In genomic region chr4:117623025-117623424, GRCm38 (mm10) we compare ENCODE assay signal across 27 mouse cellular contexts. TPM values are rescaled to one million over a fixed set of nuclear protein-coding genes. Genes with fewer than 3 reads are reported as not detected.
DNase-seq lines count a peak whose midpoint lies in the region; ATAC-seq and TF ChIP-seq lines count a peak whose summit lies in the region.
"Had no signal": no experiment of that assay in that cellular context is flagged by ENCODE, and none has a peak within 500 bp of the region (broad histone marks: within the 10 kb centered on the region; RNA-seq: fewer than 3 reads in every experiment).

No protein-coding gene starts in this region.

- no peak for TF ChIP-seq EP300 in lung, postnatal 0 days (IDR thresholded peaks at IDR 0.05)

- TF ChIP-seq CTCF in lung, postnatal 0 days (IDR thresholded peaks at IDR 0.05), result no peak
- no peak for TF ChIP-seq CTCF in lung, adult 2 months (IDR thresholded peaks at IDR 0.05; ENCODE audit: insufficient read depth, low read length)

- no peak for TF ChIP-seq POLR2A in lung, adult 2 months (IDR thresholded peaks at IDR 0.05; ENCODE audit: borderline replicate concordance, extremely low read depth, low read depth, low read length)

- H3K4me2 ChIP-seq in heart, embryonic 12.5 days, result no peak overlapping the region
- H3K4me2 ChIP-seq in lung, postnatal 0 days (replicated peaks; ENCODE audit: low read depth, low read length), result no peak overlapping the region
- no peak overlapping the region for H3K4me2 ChIP-seq in stomach, embryonic 16.5 days (ENCODE audit: low read depth, low read length)
- H3K4me2 ChIP-seq: hindbrain, embryonic 13.5 days; kidney, embryonic 15.5 days; liver, embryonic 13.5 days; lung, embryonic 15.5 days; neural tube, embryonic 13.5 days had no signal

- no peak overlapping the region for H3K4me3 ChIP-seq in heart, embryonic 12.5 days
- no peak overlapping the region for H3K4me3 ChIP-seq in lung, postnatal 0 days (ENCODE audit: low read depth, low read length)
- H3K4me3 ChIP-seq in lung, adult 2 months (replicated peaks; ENCODE audit: extremely low read depth, low read depth, low read length), result no peak overlapping the region
- H3K4me3 ChIP-seq in stomach, embryonic 16.5 days (replicated peaks; ENCODE audit: low read length), result no peak overlapping the region
- H3K4me3 ChIP-seq: forebrain, embryonic 10.5 days; hindbrain, embryonic 13.5 days; kidney, embryonic 15.5 days; liver, embryonic 13.5 days; lung, embryonic 15.5 days; myocyte; neural tube, embryonic 13.5 days had no signal

- H3K9ac ChIP-seq in heart, embryonic 12.5 days, result no peak overlapping the region
- no peak overlapping the region for H3K9ac ChIP-seq in lung, postnatal 0 days (replicated peaks; ENCODE audit: low read depth)
- no peak overlapping the region for H3K9ac ChIP-seq in stomach, embryonic 16.5 days (ENCODE audit: low read length)
- H3K9ac ChIP-seq: hindbrain, embryonic 13.5 days; kidney, embryonic 15.5 days; liver, embryonic 13.5 days; lung, embryonic 15.5 days; neural tube, embryonic 13.5 days had no signal

- no peaks in the 10 kb centered on the region for H3K9me3 ChIP-seq in heart, embryonic 12.5 days (replicated peaks)
- H3K9me3 ChIP-seq in lung, postnatal 0 days (ENCODE audit: low read length), result no peaks in the 10 kb centered on the region
- H3K9me3 ChIP-seq in stomach, embryonic 16.5 days (replicated peaks; ENCODE audit: control insufficient read depth, low read length), result no peaks in the 10 kb centered on the region
- H3K9me3 ChIP-seq: forebrain, embryonic 10.5 days; hindbrain, embryonic 13.5 days; kidney, embryonic 15.5 days; liver, embryonic 13.5 days; lung, embryonic 15.5 days; neural tube, embryonic 13.5 days had no signal

- H3K27ac ChIP-seq in heart, embryonic 12.5 days (ENCODE audit: poor library complexity, severe bottlenecking), result peak overlapping the region; percentile 62; the same call in 1 of the 2 replicates
- H3K27ac ChIP-seq in lung, postnatal 0 days (ENCODE audit: low read length), result no peak overlapping the region
- no peak overlapping the region for H3K27ac ChIP-seq in stomach, embryonic 16.5 days (ENCODE audit: low read length)
- H3K27ac ChIP-seq: liver, embryonic 13.5 days; lung, embryonic 15.5 days; neural tube, embryonic 13.5 days had no signal

- peaks cover 30% of the 10 kb centered on the region; the same call in 1 of the 2 replicates for H3K36me3 ChIP-seq in heart, embryonic 12.5 days
- no peaks in the 10 kb centered on the region for H3K36me3 ChIP-seq in lung, postnatal 0 days (ENCODE audit: insufficient read depth, low read length)
- H3K36me3 ChIP-seq in stomach, embryonic 16.5 days (ENCODE audit: control insufficient read depth, insufficient read depth, low read length), result 0 out of 2 replicates have a peak, but pooled peaks cover 7% of the 10 kb centered on the region

- H3K4me1 ChIP-seq in heart, embryonic 12.5 days (replicated peaks), result peaks cover 18% of the 10 kb centered on the region
- H3K4me1 ChIP-seq in lung, postnatal 0 days (ENCODE audit: insufficient read depth, low read depth, low read length), result no peaks in the 10 kb centered on the region
- H3K4me1 ChIP-seq in lung, adult 2 months (ENCODE audit: control insufficient read depth, insufficient read depth, low read length), result no peaks in the 10 kb centered on the region
- 0 out of 2 replicates have a peak, but pooled peaks cover 4% of the 10 kb centered on the region for H3K4me1 ChIP-seq in stomach, embryonic 16.5 days (ENCODE audit: control insufficient read depth, insufficient read depth, low read length)
- H3K4me1 ChIP-seq: lung, embryonic 15.5 days had no signal

- DNase-seq in adrenal gland, adult (ENCODE audit: inconsistent age in 2 of 2, low spot score in 1 of 2), result peak; percentile 30 to 75
- no peak for DNase-seq in adrenal gland, adult 8-10 months
- DNase-seq in heart, postnatal 36 days, result no peak
- peak; percentile 32 for DNase-seq in lung, postnatal 0 days (ENCODE audit: low spot score)
- DNase-seq in lung, adult 2 months, result no peak
- DNase-seq: cerebellum, adult 9-10 months; gastrocnemius, postnatal 10 days; heart, adult 18-20 months; kidney, adult 11 months; kidney, postnatal 36 days; layer of hippocampus, postnatal 36 days; liver, embryonic 13.5 days; lung, postnatal 4 days; retina, postnatal 1 day; thymus, adult 18-20 months; thymus, postnatal 36 days had no signal

- intact Hi-C loops in heart, postnatal 36 days (cut with DNase I), result no loop called here

- WGBS in heart, embryonic 12.5 days, result 48% methylated on average over 2 of the region's 2 CpGs
- 72% methylated on average over 2 of the region's 2 CpGs for whole genome bisulfite sequencing in lung, postnatal 0 days
- 81% methylated on average over 2 of the region's 2 CpGs for WGBS in lung, adult 2 months
- 69% methylated on average over 2 of the region's 2 CpGs for WGBS in stomach, embryonic 16.5 days

- peak; percentile 42; the same call in 1 of the 2 replicates for ATAC-seq in heart, embryonic 12.5 days (ENCODE audit: insufficient number of reproducible peaks, low FRiP score)
- ATAC-seq in lung, postnatal 0 days, result peak; percentile 68
- ATAC-seq in stomach, embryonic 16.5 days (ENCODE audit: insufficient read depth, low FRiP score), result peak; percentile 10; the same call in 1 of the 2 replicates
- ATAC-seq in megakaryocyte progenitor cell, adult 5-6 weeks (replicated peaks; ENCODE audit: poor library complexity), result no peak
- ATAC-seq: forebrain, embryonic 16.5 days; midbrain, embryonic 16.5 days had no signal

- H3K27me3 ChIP-seq in heart, embryonic 12.5 days (replicated peaks), result no peaks in the 10 kb centered on the region
- H3K27me3 ChIP-seq in lung, postnatal 0 days (replicated peaks; ENCODE audit: insufficient read depth, low read length), result no peaks in the 10 kb centered on the region
- H3K27me3 ChIP-seq in stomach, embryonic 16.5 days (ENCODE audit: control insufficient read depth, insufficient read depth, low read length), result no peaks in the 10 kb centered on the region
- H3K27me3 ChIP-seq: hindbrain, embryonic 13.5 days; kidney, embryonic 15.5 days; liver, embryonic 13.5 days; lung, embryonic 15.5 days; neural tube, embryonic 13.5 days had no signal

RNA-seq across cellular contexts. Expression of gene Dmap1, which starts 59.0 kb away (rescaled TPM):
- total RNA-seq in adrenal gland, adult 8-10 months (2022), result 10 to 100 TPM; 22.3 to 35.4 (median 31.1) TPM
- 44.0 and 47.2 TPM in 2 replicates for polyA plus RNA-seq in heart, embryonic 12.5 days (2016; fragmentation: Nextera tagmentation; extraction: Ambion mirVana)
- total RNA-seq in heart, postnatal 36 days (2021), result 10 to 100 TPM; 18.2 to 20.3 TPM
- 37.0 and 37.8 TPM in 2 replicates for polyA plus RNA-seq in lung, postnatal 0 days (2015; fragmentation: Nextera tagmentation; extraction: Ambion mirVana)
- polyA plus RNA-seq in lung, adult 2 months (2012; rRNA removed), result 18.8 and 23.5 TPM in 2 replicates
- polyA plus RNA-seq in stomach, embryonic 16.5 days (2015; fragmentation: Nextera tagmentation; extraction: Ambion mirVana), result 40.2 and 42.8 TPM in 2 replicates
- 13.8 and 19.3 TPM in 2 replicates for total RNA-seq in megakaryocyte progenitor cell, adult 5-6 weeks (2015)
- 23.7 and 29.1 TPM in 2 replicates for total RNA-seq in megakaryocyte progenitor cell, adult 5-6 weeks (2017)

Comparison
In these comparisons a context has a peak if more than half of its experiments do, and no peak if none do; other contexts are left out.
1. DNase-seq: peak in adrenal gland, adult (2 of 2) and lung, postnatal 0 days (single experiment); none in adrenal gland, adult 8-10 months (single experiment), heart, postnatal 36 days (0 of 2) and lung, adult 2 months (single experiment).